Mouse (Mus musculus) cerebellum, postnatal 25 days (tissue): ENCODE results near the gene Klk5.
A peak's percentile ranks its signal among the peaks of the same experiment; 100 is the strongest.

Experiments used
- DNase-seq, 2 experiments: peaks; one replicate each; pipeline ENCODE4 v3.0.0; 2021; ENCODE audit warnings: mixed read lengths in 2 of 2

Gene Klk5

GRCm38 (mm10) chr7:43878281-43878680 is 36.5 kb downstream of the Klk5 start:
- no peak for DNase-seq

- no peak for DNase-seq
Observed at GRCm38 (mm10) chr7:43880912-43881311, 39.1 kb downstream of the Klk5 start, which contains the start of gene Klk4. Gene Klk4 (plus strand): TSS chr7:43881160.

- no peak for DNase-seq
Observed at GRCm38 (mm10) chr7:43882346-43882745, 40.6 kb downstream of the Klk5 start.

DNA sequence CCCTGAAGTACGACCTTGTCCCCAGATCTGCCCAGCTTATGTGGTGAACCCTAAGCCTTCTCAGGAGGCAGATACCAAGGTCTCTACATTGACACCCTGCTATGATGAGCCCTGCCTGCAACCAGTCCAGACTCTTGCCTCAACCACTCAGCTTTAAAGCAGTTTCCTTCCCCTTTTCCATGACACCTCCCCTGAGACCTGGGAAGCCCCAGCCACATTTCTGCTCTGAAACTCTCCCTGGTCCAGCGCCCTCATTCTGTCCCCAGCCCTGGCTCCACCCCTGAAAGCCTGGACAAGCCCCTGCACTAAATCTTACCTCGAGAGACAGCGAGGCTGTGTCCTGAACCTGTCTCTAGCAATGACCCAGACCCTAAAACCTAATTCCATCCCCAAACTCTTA is 41.0 kb downstream of the Klk5 start:
- DNase-seq = no peak

DNA sequence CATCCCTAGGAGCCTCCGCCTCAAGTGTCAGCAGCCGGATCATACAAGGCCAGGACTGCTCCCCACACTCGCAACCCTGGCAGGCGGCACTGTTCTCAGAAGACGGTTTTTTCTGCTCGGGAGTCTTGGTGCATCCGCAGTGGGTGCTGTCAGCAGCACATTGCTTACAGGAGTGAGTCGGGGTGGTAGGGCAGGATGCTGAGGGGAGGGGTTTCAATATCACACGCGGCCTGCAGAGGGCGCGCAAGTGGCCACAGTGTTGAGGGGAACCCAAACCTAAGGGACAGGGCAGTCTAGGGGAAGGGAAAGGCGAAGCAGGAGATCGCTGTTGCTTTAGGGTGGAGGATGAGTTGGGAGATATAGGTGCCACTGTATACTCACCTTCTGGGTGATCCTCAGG is 41.8 kb downstream of the Klk5 start:
- DNase-seq = peak; percentile 22 to 51

- DNase-seq = no peak
Observed at GRCm38 (mm10) chr7:43891365-43891764, 49.6 kb downstream of the Klk5 start.

DNA sequence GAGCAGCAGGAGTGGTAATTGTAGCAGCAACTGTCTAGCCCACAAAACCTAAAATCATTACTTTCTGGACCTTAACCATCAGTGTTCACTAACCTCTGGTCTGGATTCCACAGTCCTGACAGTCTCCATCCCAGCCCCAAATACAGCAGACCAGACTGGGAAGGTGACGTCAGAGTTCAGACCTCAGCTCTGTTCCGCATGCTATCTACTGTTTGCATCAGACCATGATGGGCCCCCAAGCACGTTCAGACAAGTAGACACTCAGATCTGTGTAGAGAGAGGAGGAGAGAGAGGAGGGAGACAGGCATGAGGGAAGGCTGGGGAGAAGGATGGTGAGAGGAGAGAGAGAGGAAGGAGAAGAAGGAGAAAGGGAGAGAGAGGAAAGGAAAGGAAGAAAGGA is 50.0 kb downstream of the Klk5 start:
- DNase-seq = no peak

DNA sequence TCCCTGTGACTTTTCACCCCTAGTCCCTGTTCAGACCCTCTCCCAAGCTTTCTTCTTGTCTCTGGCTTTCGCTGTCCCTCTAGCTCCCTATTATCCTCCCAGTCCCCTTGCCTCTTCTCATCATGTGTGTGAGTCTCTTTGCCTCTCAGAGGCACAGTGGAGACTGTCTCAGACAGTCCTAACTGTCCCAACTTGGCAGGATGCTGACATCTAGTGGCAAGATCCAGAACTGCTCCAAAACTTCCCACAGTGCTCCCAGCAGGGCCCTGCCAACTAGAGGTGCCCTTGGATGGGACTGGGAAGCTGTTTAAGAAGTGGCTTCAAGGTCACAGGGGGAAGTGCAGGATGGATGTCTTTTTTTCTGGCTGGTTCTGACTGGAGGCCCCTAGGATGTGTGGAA is 53.1 kb downstream of the Klk5 start:
- DNase-seq = peak; percentile 71 to 83
